Mouse (Mus musculus): ENCODE measurements around the gene Adap2.

The Adap2 gene

GRCm38 (mm10) chr11:80199773-80200172 lies 45.9 kb downstream of the Adap2 start:
- no peak for DNase-seq

- DNase-seq, result peak; percentile 12 to 28
Observed at GRCm38 (mm10) chr11:80200326-80200725, 46.4 kb downstream of the Adap2 start.

DNA sequence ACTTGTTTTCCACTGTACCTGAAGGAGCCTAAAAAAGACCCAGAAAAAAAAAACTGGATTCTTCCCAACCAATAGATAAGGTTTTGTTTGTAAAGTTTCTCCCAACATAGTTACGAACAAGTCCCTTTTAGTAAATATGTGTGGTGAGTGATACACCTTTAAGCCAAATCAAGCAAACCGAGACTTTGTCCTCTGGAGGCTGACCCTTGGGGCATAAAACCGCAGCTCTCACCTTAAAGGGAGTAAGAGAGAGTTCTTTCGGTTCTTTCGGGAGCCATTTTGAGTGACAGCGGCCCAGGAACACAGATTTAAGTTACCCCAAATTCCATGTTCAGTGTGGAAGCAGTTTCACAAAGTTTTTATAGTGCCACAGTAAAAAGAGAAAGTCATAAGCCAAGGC lies 48.4 kb downstream of the Adap2 start:
- DNase-seq, result no peak

- no peak for DNase-seq
Observed at GRCm38 (mm10) chr11:80204037-80204436, 50.1 kb downstream of the Adap2 start.

- no peak for DNase-seq
Observed at GRCm38 (mm10) chr11:80204941-80205340, 51.0 kb downstream of the Adap2 start.

GRCm38 (mm10) chr11:80208465-80208859 lies 54.6 kb downstream of the Adap2 start:
- no peak for DNase-seq

DNA sequence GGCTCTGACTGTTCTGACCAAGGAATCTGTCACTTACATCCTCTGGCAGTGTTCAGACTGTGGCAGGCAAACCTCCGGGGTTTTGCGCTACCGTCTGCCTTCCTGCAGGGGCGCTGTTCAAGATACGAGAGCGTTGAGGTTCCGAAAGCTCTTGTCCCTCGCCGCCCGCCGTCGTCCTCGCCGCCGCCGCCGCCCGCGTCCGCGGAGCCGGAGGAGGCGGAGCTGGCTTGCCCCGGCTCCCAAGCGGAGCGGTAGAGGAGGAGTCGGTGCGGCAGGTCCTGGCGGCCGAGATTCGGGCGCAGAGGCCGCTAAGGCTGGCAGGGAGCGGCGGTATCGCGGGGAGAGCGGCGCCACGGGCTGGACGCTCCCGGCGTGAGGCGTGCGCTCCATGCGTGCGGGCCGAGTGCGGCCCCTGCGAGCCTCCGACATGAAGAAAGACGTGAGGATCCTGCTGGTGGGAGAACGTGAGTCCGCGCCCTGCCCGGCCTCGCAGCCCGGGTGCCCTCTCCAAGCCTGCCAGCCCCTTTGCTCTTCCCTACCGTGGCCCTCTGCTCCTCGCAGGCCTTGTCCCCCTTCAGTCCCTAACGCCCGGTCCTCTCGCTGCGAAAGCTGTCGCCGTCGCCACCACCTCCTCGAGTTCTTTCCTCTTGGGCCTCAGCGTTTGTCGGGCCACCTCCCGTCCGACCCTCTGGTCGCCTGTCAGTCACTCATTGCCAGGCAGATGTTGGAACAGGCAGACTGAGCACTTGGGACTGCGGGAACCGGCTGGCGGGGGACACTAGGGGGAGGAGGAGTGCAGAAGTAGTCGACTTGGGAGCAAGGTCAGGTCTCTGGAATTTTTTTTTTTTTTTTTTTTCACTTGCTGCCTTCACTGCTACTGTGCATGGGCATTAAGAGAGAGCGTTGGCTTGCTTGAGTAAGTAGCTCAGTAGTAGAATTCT lies 55.2 kb downstream of the Adap2 start, which contains the start of gene Rhot1:
Rhot1 (plus strand) TSS at position 160 of the 941 bp plus-strand sequence.
- DNase-seq, result peak; percentile 96 to 97

DNA sequence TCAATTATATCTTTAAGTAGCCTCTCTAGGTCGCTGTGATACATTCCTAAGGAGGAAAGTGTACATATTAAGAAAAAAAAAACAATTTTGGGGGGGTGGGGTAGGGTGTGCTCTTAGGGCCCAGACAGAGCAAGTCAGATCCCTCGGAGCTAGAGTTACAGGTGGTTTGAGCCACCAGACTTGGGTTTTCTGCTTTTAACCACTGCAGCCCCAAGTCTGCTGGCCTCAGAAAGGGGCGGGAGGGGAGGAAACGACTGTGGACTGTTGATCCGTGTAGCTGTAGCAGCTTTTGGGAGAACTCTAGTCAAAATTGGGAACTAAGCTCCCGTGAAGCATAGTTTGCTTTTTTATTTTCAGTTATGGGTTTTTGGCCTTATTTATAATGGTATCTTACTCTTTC lies 56.4 kb downstream of the Adap2 start:
- no peak for DNase-seq

GRCm38 (mm10) chr11:80212282-80212681 lies 58.4 kb downstream of the Adap2 start:
- no peak for DNase-seq

- DNase-seq, result no peak
Observed at GRCm38 (mm10) chr11:80215291-80215690, 61.4 kb downstream of the Adap2 start.

DNA sequence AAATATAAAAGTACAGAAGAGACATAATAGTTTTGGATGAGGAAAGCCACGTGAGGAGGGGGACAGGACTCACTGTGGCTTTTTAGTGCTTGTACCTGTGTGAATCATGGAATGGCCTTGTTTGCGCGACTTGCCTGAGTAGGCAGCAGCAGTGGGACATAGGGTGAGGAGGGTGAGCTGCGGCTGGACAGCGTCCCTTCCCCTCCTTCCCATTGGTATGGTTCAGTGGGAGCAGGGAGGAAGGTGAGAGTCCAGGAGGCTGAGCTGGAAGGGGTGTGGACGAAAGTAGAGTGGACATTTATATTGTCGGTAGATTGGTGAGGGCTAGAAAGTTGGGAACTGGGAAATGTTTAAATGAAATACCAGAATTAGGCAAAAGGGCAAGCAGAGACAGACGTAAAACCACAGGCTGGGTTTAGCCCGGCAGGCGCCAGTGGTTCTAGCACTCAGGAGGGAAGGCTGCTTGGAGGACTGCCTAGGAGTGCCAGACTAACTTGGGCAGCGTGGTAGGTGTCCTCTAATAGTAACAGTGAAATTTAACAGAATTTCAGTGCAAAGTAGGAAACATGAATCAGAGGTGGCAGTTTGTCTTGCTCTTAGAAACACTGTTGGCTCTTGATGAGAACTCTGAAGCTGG lies 64.9 kb downstream of the Adap2 start:
- DNase-seq, result no peak

Measured in thymus, postnatal 36 days (tissue).